Mouse (Mus musculus) olfactory bulb, adult 2 months (tissue): ENCODE measurements around the gene Btn2a2. TPM values are rescaled to one million over a fixed set of nuclear protein-coding genes. Genes with fewer than 3 reads are reported as not detected.

Experiments used
- H3K27ac ChIP-seq: fragments of 200-500 bp; 2 replicates; pipeline ENCODE4 v1.5.1; 2012; ENCODE audit warnings: low read depth, low read length; ENCODE audit not compliant: insufficient read depth
- H3K4me1 ChIP-seq: fragments of 200-500 bp; 2 replicates; pipeline ENCODE4 v1.6.1; 2012; ENCODE audit warnings: low read length; ENCODE audit not compliant: control insufficient read depth, insufficient read depth
- H3K4me3 ChIP-seq: fragments of 200-500 bp; 2 replicates; pipeline ENCODE4 v1.5.1; 2012; ENCODE audit warnings: mild to moderate bottlenecking, low read depth, low read length, moderate library complexity; ENCODE audit not compliant: insufficient read depth
- CTCF ChIP-seq: fragments of 200-500 bp; IDR thresholded peaks from 2 replicates; pipeline ENCODE4 v1.5.1; 2012; ENCODE audit warnings: low read depth, mild to moderate bottlenecking, low read length, moderate library complexity; ENCODE audit not compliant: insufficient read depth
- POLR2A ChIP-seq: fragments of 200-500 bp; IDR thresholded peaks from 2 replicates; pipeline ENCODE4 v1.6.1; 2012; ENCODE audit warnings: mild to moderate bottlenecking, low read depth, low read length, moderate library complexity; ENCODE audit not compliant: insufficient read depth
- WGBS: fragments of 180-500 bp; shearing (Covaris S2); methylation state at CpG from one replicate; pipeline ENCODE4 v1.1.7; 2018; 5-methylcytosine and 5-hydroxymethylcytosine counted together
- polyA plus RNA-seq: library from polyadenylated mRNA; stranded (reverse); fragments of >200 nt; gene quantifications from 2 replicates; pipeline ENCODE4 v1.2.4, GENCODE M21; 2012; ENCODE audit warnings: low replicate concordance; ENCODE audit not compliant: missing spikeins, insufficient read depth, insufficient read length

Gene Btn2a2
- polyA plus RNA-seq, 1 experiment: not detected

- Histone ChIP-seq H3K27ac (no peak overlapping the region), H3K4me1 (peaks cover 3% of the 10 kb centered on the region; the same call in 1 of the 2 replicates), H3K4me3 (peak overlapping the region; percentile 42)
- WGBS: 13% methylated on average over 12 of the region's 12 CpGs
- TF ChIP-seq CTCF (no peak), POLR2A (no peak)
Observed at GRCm38 (mm10) chr13:23435676-23436075, 53.0 kb downstream of the Btn2a2 start.

DNA sequence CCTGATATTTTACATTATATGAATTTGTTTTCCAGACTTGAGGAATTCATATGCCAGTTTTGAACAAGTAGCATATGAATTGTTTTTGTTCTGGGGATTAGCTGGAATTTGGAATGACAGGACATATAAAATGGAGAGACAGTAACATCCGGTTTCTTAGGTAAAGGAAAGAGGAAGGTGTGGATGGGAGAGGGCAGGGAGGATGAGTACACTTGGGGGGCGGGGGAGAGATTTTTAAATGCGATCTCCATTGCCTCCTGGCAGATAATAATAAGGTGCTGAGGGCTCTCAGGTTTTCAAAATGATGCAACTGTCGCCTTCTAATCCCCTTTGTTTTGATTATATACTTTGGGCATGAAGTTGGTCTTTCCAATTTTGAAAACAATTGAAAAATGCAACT is 53.4 kb downstream of the Btn2a2 start:
- peaks cover 3% of the 10 kb centered on the region; the same call in 1 of the 2 replicates for H3K4me1 ChIP-seq
- no peak overlapping the region for H3K27ac ChIP-seq
- 45% methylated on average over 4 of the region's 4 CpGs for whole genome bisulfite sequencing
- no peak for TF ChIP-seq POLR2A
- no peak for TF ChIP-seq CTCF
- no peak overlapping the region for H3K4me3 ChIP-seq

GRCm38 (mm10) chr13:23434426-23434825 is 54.2 kb downstream of the Btn2a2 start:
- WGBS: 53% methylated on average over 7 of the region's 7 CpGs
- peaks cover 3% of the 10 kb centered on the region; the same call in 1 of the 2 replicates for H3K4me1 ChIP-seq
- no peak overlapping the region for H3K27ac ChIP-seq
- TF ChIP-seq POLR2A: no peak
- TF ChIP-seq CTCF: no peak
- no peak overlapping the region for H3K4me3 ChIP-seq

- H3K27ac ChIP-seq: no peak overlapping the region
- TF ChIP-seq POLR2A (no peak), CTCF (no peak)
- peaks cover 3% of the 10 kb centered on the region; the same call in 1 of the 2 replicates for H3K4me1 ChIP-seq
- H3K4me3 ChIP-seq: no peak overlapping the region
- WGBS: 50% methylated on average over 5 of the region's 5 CpGs
Observed at GRCm38 (mm10) chr13:23433801-23434200, 54.9 kb downstream of the Btn2a2 start.

- Histone ChIP-seq H3K4me1 (peaks cover 3% of the 10 kb centered on the region; the same call in 1 of the 2 replicates), H3K4me3 (no peak overlapping the region), H3K27ac (no peak overlapping the region)
- 9% methylated on average over 5 of the region's 5 CpGs for WGBS
- TF ChIP-seq CTCF: no peak
- no peak for TF ChIP-seq POLR2A
Observed at GRCm38 (mm10) chr13:23433206-23433605, 55.5 kb downstream of the Btn2a2 start.

GRCm38 (mm10) chr13:23432562-23433201 is 56.0 kb downstream of the Btn2a2 start:
- WGBS: under 1% methylated on average over 28 of the region's 28 CpGs
- H3K4me3 ChIP-seq: peak overlapping the region; percentile 62
- H3K4me1 ChIP-seq: peaks cover 3% of the 10 kb centered on the region; the same call in 1 of the 2 replicates
- no peak overlapping the region for H3K27ac ChIP-seq
- TF ChIP-seq CTCF: peak; percentile 71; the same call in 1 of the 2 replicates
- no peak for TF ChIP-seq POLR2A

GRCm38 (mm10) chr13:23431351-23431771 is 57.3 kb downstream of the Btn2a2 start:
- under 1% methylated on average over 15 of the region's 15 CpGs for WGBS
- TF ChIP-seq CTCF (no peak), POLR2A (no peak)
- Histone ChIP-seq H3K27ac (peak overlapping the region; percentile 77), H3K4me3 (peak overlapping the region; percentile 38), H3K4me1 (peaks cover 3% of the 10 kb centered on the region; the same call in 1 of the 2 replicates)

- Histone ChIP-seq H3K4me3 (peak overlapping the region; percentile 53), H3K27ac (0 out of 2 replicates have a peak overlapping the region, but pooled peaks have one; percentile 24), H3K4me1 (peaks cover 3% of the 10 kb centered on the region; the same call in 1 of the 2 replicates)
- WGBS: 0% methylated on average over 17 of the region's 17 CpGs
- TF ChIP-seq CTCF: peak; percentile 40; the same call in 1 of the 2 replicates
- no peak for TF ChIP-seq POLR2A
Observed at GRCm38 (mm10) chr13:23430734-23431133, 57.9 kb downstream of the Btn2a2 start.

DNA sequence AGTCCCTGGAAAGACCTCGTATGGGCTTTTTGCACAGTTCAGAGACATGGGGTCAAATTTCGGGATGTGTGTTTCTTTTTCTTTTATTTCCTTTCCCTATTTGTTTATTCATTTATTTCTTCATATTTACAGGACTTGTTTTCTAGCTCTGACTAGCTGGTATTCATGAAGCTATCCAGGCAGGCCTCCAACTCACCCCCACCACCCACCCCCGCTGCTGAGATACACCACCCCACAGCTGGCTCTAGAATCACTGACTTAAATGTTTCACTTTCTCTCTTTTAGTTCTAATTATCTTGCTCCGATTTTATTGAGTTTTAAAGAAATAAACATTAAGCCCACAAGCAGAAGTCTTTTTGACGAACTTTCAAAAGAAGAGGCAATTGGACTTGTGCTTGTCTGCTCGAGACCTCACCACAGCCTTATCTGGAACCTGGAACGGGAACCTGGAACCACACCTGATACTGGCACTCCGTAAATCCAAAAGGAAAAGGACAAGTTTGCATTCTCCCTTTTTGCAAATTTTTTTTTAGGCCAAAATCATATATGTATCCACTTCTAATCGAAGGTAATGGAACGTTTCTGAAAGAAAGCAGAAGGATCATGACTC is 58.8 kb downstream of the Btn2a2 start:
- Histone ChIP-seq H3K27ac (no peak overlapping the region; the same call in 1 of the 2 replicates), H3K4me3 (peak overlapping the region; percentile 20; the same call in 1 of the 2 replicates), H3K4me1 (no peaks in the 10 kb centered on the region)
- no peak for TF ChIP-seq POLR2A
- TF ChIP-seq CTCF: no peak
- 20% methylated on average over 10 of the region's 10 CpGs for WGBS
